Mouse (Mus musculus) neural tube, embryonic 11.5 days (tissue): ENCODE results near the gene Hsd17b1. TPM values are rescaled to one million over a fixed set of nuclear protein-coding genes. Genes with fewer than 3 reads are reported as not detected.

Source experiments
- ATAC-seq: fragments of 200-750 bp; cut with Nextera tagmentation; 2 replicates; pipeline ENCODE4 v1.8.0; 2017; ENCODE audit warnings: moderate number of reproducible peaks, mild to moderate bottlenecking, moderate TSS enrichment, moderate library complexity; ENCODE audit not compliant: insufficient read depth, low FRiP score, low TSS enrichment
- DNase-seq: peaks from one replicate; pipeline ENCODE4 v3.0.0-alpha.2; 2015; ENCODE audit warnings: low spot score
- H3K27ac ChIP-seq: fragments of 300-500 bp; sonication (generic); 2 replicates; pipeline ENCODE4 v1.5.1; 2014; ENCODE audit warnings: low read depth, mild to moderate bottlenecking, low read length
- H3K27me3 ChIP-seq: fragments of 300-500 bp; sonication (generic); 2 replicates; pipeline ENCODE4 v1.6.1; 2014; ENCODE audit warnings: mild to moderate bottlenecking, low read length, mixed read lengths; ENCODE audit not compliant: control insufficient read depth, insufficient read depth
- H3K36me3 ChIP-seq: fragments of 300-500 bp; sonication (generic); 2 replicates; pipeline ENCODE4 v1.6.1; 2014; ENCODE audit warnings: mild to moderate bottlenecking, low read length, moderate library complexity, mixed read lengths; ENCODE audit not compliant: control insufficient read depth, insufficient read depth
- H3K4me1 ChIP-seq: fragments of 300-500 bp; sonication (generic); 2 replicates; pipeline ENCODE4 v1.6.1; 2014; ENCODE audit warnings: low read length, mixed read lengths; ENCODE audit not compliant: control insufficient read depth, insufficient read depth
- H3K4me2 ChIP-seq: fragments of 300-500 bp; sonication (generic); 2 replicates; pipeline ENCODE4 v1.6.1; 2014; ENCODE audit warnings: low read depth, mild to moderate bottlenecking, moderate library complexity
- H3K4me3 ChIP-seq: fragments of 300-500 bp; sonication (generic); 2 replicates; pipeline ENCODE4 v1.5.1; 2014; ENCODE audit warnings: low read depth, low read length
- H3K9ac ChIP-seq: fragments of 300-500 bp; sonication (generic); 2 replicates; pipeline ENCODE4 v1.6.1; 2014; ENCODE audit warnings: mild to moderate bottlenecking, low read length
- H3K9me3 ChIP-seq: fragments of 300-500 bp; sonication (generic); 2 replicates; pipeline ENCODE4 v1.6.1; 2016; ENCODE audit warnings: low read length; ENCODE audit not compliant: control insufficient read depth
- WGBS: fragments of 180-500 bp; shearing (Covaris S2); extraction: QIAGEN DNeasy Blood & Tissue Kit; methylation state at CpG from one replicate; pipeline ENCODE4 v1.1.7; 2014; 5-methylcytosine and 5-hydroxymethylcytosine counted together
- polyA plus RNA-seq: library from polyadenylated mRNA; unstranded; fragments of >200 nt; fragmentation: Nextera tagmentation; extraction: Ambion mirVana; gene quantifications from 2 replicates; pipeline ENCODE4 v1.2.1, GENCODE M21; 2014

Hsd17b1 gene
- polyA plus RNA-seq, 1 experiment from 2014 or later = not detected

DNA sequence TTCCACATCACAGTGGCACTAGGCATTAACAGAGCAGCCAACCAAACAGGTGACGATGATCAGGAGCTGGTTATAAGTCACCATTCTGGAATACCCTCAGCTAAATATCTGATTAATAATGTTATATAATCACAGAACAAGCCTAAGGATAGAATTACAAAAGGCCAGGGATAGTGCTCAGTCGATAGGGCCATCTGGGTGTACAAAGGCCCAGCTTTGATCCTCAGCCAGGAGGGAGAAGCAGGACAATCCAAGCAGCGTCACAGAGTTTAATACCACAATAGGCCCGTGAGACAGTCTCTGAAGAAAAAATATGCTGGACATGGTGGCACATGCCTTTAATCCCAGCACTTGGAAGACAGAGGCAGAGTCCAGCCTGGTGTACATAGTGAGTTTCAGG lies 31.1 kb downstream of the Hsd17b1 start:
- no peaks in the 10 kb centered on the region for H3K9me3 ChIP-seq
- ATAC-seq (no peak), DNase-seq (no peak)
- H3K4me2 ChIP-seq = no peak overlapping the region
- no peak overlapping the region for H3K9ac ChIP-seq
- no peaks in the 10 kb centered on the region for H3K4me1 ChIP-seq
- H3K4me3 ChIP-seq = no peak overlapping the region
- H3K27me3 ChIP-seq = no peaks in the 10 kb centered on the region
- no peaks in the 10 kb centered on the region for H3K36me3 ChIP-seq
- H3K27ac ChIP-seq = no peak overlapping the region
- WGBS = 81% methylated on average over 4 of the region's 4 CpGs

GRCm38 (mm10) chr11:101110708-101111107 lies 32.5 kb downstream of the Hsd17b1 start:
- H3K27ac ChIP-seq = no peak overlapping the region
- ATAC-seq = no peak
- no peak overlapping the region for H3K9ac ChIP-seq
- no peaks in the 10 kb centered on the region for H3K4me1 ChIP-seq
- DNase-seq = no peak
- no peak overlapping the region for H3K4me3 ChIP-seq
- H3K27me3 ChIP-seq = no peaks in the 10 kb centered on the region
- H3K9me3 ChIP-seq = no peaks in the 10 kb centered on the region
- no peaks in the 10 kb centered on the region for H3K36me3 ChIP-seq
- H3K4me2 ChIP-seq = no peak overlapping the region
- 55% methylated on average over 5 of the region's 5 CpGs for WGBS

GRCm38 (mm10) chr11:101111178-101111577 lies 33.0 kb downstream of the Hsd17b1 start:
- no peaks in the 10 kb centered on the region for H3K27me3 ChIP-seq
- no peaks in the 10 kb centered on the region for H3K36me3 ChIP-seq
- H3K9ac ChIP-seq = no peak overlapping the region
- H3K4me2 ChIP-seq = no peak overlapping the region
- WGBS = 91% methylated on average over 4 of the region's 4 CpGs
- H3K4me1 ChIP-seq = no peaks in the 10 kb centered on the region
- DNase-seq = no peak
- no peaks in the 10 kb centered on the region for H3K9me3 ChIP-seq
- no peak overlapping the region for H3K27ac ChIP-seq
- H3K4me3 ChIP-seq = no peak overlapping the region
- ATAC-seq = no peak

GRCm38 (mm10) chr11:101112186-101112585 lies 34.0 kb downstream of the Hsd17b1 start:
- Histone ChIP-seq H3K9ac (no peak overlapping the region), H3K4me3 (no peak overlapping the region), H3K36me3 (no peaks in the 10 kb centered on the region), H3K9me3 (no peaks in the 10 kb centered on the region), H3K27ac (no peak overlapping the region), H3K4me2 (no peak overlapping the region), H3K4me1 (no peaks in the 10 kb centered on the region), H3K27me3 (no peaks in the 10 kb centered on the region)
- 86% methylated on average over 3 of the region's 3 CpGs for WGBS
- ATAC-seq = no peak
- no peak for DNase-seq

GRCm38 (mm10) chr11:101115564-101115963 lies 37.4 kb downstream of the Hsd17b1 start:
- no peak overlapping the region for H3K4me2 ChIP-seq
- 0 out of 2 replicates have a peak overlapping the region, but pooled peaks have one; percentile 5 for H3K27ac ChIP-seq
- no peaks in the 10 kb centered on the region for H3K27me3 ChIP-seq
- ATAC-seq (no peak), DNase-seq (no peak)
- H3K4me3 ChIP-seq = no peak overlapping the region
- 0 out of 2 replicates have a peak, but pooled peaks cover 10% of the 10 kb centered on the region for H3K4me1 ChIP-seq
- no peaks in the 10 kb centered on the region for H3K36me3 ChIP-seq
- 65% methylated on average over 2 of the region's 2 CpGs for WGBS
- no peak overlapping the region for H3K9ac ChIP-seq
- no peaks in the 10 kb centered on the region for H3K9me3 ChIP-seq

DNA sequence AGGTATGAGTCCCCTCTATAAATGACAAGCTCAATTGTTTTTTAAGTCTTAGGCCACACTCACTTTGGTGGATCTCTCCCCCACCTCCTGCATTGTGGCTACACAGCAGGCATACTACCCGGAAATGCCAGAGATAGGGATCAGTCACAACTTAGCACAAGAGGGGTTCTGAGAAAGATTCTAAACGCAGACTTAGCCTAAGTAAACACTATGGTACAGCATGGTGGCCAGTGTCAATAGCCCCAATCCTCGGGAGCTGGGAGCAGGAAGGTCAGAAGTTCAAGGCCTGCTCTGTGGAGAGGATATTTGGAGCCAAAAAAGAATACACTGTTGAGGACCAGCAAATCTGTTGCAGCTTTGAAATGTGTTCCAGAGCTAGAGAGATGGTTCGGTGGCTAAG lies 39.9 kb downstream of the Hsd17b1 start:
- H3K9ac ChIP-seq = no peak overlapping the region
- peaks cover 2% of the 10 kb centered on the region; the same call in 1 of the 2 replicates for H3K36me3 ChIP-seq
- ATAC-seq (no peak), DNase-seq (no peak)
- peak overlapping the region; percentile 96 for H3K4me2 ChIP-seq
- H3K4me3 ChIP-seq = no peak overlapping the region; the same call in 1 of the 2 replicates
- H3K9me3 ChIP-seq = no peaks in the 10 kb centered on the region
- peaks cover 16% of the 10 kb centered on the region; the same call in 1 of the 2 replicates for H3K4me1 ChIP-seq
- H3K27me3 ChIP-seq = no peaks in the 10 kb centered on the region
- 56% methylated on average over 4 of the region's 4 CpGs for WGBS
- H3K27ac ChIP-seq = no peak overlapping the region

GRCm38 (mm10) chr11:101119131-101119760 lies 41.0 kb downstream of the Hsd17b1 start:
- no peaks in the 10 kb centered on the region for H3K27me3 ChIP-seq
- under 1% methylated on average over 39 of the region's 39 CpGs for WGBS
- peaks cover 2% of the 10 kb centered on the region; the same call in 1 of the 2 replicates for H3K36me3 ChIP-seq
- H3K9ac ChIP-seq = peak overlapping the region; percentile 91
- peak overlapping the region; percentile 96 for H3K4me2 ChIP-seq
- ATAC-seq = no peak; the same call in 1 of the 2 replicates
- H3K4me1 ChIP-seq = peaks cover 16% of the 10 kb centered on the region; the same call in 1 of the 2 replicates
- DNase-seq = no peak
- no peaks in the 10 kb centered on the region for H3K9me3 ChIP-seq
- H3K4me3 ChIP-seq = peak overlapping the region; percentile 89
- H3K27ac ChIP-seq = peak overlapping the region; percentile 88

- WGBS = under 1% methylated on average over 61 of the region's 61 CpGs
- no peaks in the 10 kb centered on the region for H3K27me3 ChIP-seq
Observed at GRCm38 (mm10) chr11:101119761-101120544, 41.7 kb downstream of the Hsd17b1 start, which contains the start of the genes Retreg3 and Tubg1. Gene Retreg3, minus strand, starts transcription at chr11:101119893. Gene Tubg1, plus strand, starts transcription at chr11:101119938.

More at GRCm38 (mm10) chr11:101119761-101120544, 41.7 kb downstream of the Hsd17b1 start, which contains the start of the genes Retreg3 and Tubg1:
- Histone ChIP-seq H3K9ac (peak within 1 kb of the TSS; percentile 91), H3K9me3 (no peaks in the 10 kb centered on the region), H3K4me3 (peak within 1 kb of the TSS; percentile 89), H3K36me3 (peaks cover 5% of the 10 kb centered on the region), H3K4me1 (peaks cover 16% of the 10 kb centered on the region; the same call in 1 of the 2 replicates), H3K4me2 (peak within 1 kb of the TSS; percentile 96), H3K27ac (peak within 1 kb of the TSS; percentile 88)
- peak; percentile 100 for DNase-seq
- ATAC-seq = peak; percentile 92
